Mouse (Mus musculus) brain, embryonic 14.5 days (tissue): Measurements from ENCODE around the gene Maco1. TPM values are rescaled to one million over a fixed set of nuclear protein-coding genes. Genes with fewer than 3 reads are reported as not detected.
"Not testable (repeated sequence)": the region's sequence is repeated elsewhere in the genome, so short reads cannot be mapped to it uniquely, and the experiment has no call there.

ENCODE experiments used
- DNase-seq: peaks from one replicate; pipeline ENCODE4 v3.0.0-alpha.2; 2011; ENCODE audit warnings: low read depth
- CTCF ChIP-seq: fragments of 200-500 bp; IDR thresholded peaks from 2 replicates; pipeline ENCODE4 v1.5.1; 2012; ENCODE audit warnings: inconsistent platforms, mild to moderate bottlenecking, moderate library complexity, borderline replicate concordance; ENCODE audit not compliant: insufficient read depth, insufficient read length; ENCODE audit errors: extremely low read depth
- POLR2A ChIP-seq: fragments of 200-500 bp; IDR thresholded peaks from 2 replicates; pipeline ENCODE4 v1.6.1; 2012; ENCODE audit warnings: mild to moderate bottlenecking, inconsistent platforms, borderline replicate concordance; ENCODE audit not compliant: poor library complexity, insufficient read depth, insufficient read length, severe bottlenecking; ENCODE audit errors: extremely low read depth
- polyA plus RNA-seq: library from polyadenylated mRNA; depleted of rRNA; stranded (reverse); fragments of >200 nt; gene quantifications from 2 replicates; pipeline ENCODE4 v1.2.3, GENCODE M21; 2012

Gene Maco1
- polyA plus RNA-seq, 1 experiment: 79.2 TPM

GRCm38 (mm10) chr4:134856501-134856900, 3.4 kb upstream of the Maco1 start:
- no peak for TF ChIP-seq CTCF
- no peak for TF ChIP-seq POLR2A
- no peak for DNase-seq

DNA sequence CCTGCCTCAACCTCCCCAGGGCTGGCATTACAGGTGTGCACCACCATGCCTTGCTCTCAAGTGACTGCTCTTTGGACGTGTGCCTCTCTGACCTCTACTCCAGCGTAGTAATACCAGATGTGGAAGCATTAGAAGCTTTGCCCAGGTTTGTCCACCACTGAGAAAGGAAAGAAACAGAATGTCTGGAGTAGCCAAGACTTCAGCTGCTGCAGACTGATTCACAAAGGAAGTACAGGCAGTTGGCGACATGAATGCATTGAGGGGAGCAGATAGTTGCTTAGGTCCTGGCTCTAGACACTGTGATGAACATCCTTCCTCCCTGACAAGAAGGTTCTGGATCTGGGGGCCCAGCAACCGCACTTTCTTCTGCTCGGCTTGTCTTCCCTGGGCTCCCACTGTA, 2.9 kb upstream of the Maco1 start:
- TF ChIP-seq POLR2A (no peak), CTCF (no peak)
- no peak for DNase-seq

DNA sequence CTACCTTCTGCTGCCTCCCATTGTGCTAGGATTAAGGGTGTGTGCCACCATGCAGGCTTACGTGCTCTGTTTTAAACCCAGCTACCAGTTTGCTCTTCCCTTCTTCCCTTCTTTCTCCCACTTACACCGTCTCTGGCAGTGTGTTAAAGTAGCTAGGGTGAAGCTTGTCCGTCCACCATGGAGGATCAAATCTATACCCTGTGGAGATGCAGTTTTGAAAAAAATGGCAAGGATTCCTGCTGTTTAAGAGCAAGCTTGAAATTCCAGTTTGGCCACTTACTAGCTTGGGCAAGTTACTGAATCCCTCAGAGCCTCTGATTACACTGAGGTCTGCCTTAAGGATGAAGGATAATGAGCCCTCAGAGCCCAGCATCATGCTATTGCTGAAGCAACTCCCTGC, 2.2 kb upstream of the Maco1 start:
- no peak for TF ChIP-seq CTCF
- TF ChIP-seq POLR2A: no peak
- DNase-seq: no peak

- DNase-seq: peak; percentile 97
- TF ChIP-seq CTCF: no peak
- peak; percentile 65 for TF ChIP-seq POLR2A
Observed at GRCm38 (mm10) chr4:134853637-134854485, 716 bp upstream of the Maco1 start.

GRCm38 (mm10) chr4:134852438-134853255, 498 bp downstream of the Maco1 start:
- no peak for TF ChIP-seq CTCF
- 0 out of 2 replicates have a peak, but pooled peaks have one; percentile 40 for TF ChIP-seq POLR2A
- DNase-seq: peak; percentile 48

GRCm38 (mm10) chr4:134851876-134852275, 1.3 kb downstream of the Maco1 start:
- peak; percentile 49 for DNase-seq

GRCm38 (mm10) chr4:134851236-134851635, 1.9 kb downstream of the Maco1 start:
- TF ChIP-seq CTCF (no peak), POLR2A (no peak)

More at GRCm38 (mm10) chr4:134851876-134852275, 1.3 kb downstream of the Maco1 start:
- TF ChIP-seq CTCF (no peak), POLR2A (no peak)

DNA sequence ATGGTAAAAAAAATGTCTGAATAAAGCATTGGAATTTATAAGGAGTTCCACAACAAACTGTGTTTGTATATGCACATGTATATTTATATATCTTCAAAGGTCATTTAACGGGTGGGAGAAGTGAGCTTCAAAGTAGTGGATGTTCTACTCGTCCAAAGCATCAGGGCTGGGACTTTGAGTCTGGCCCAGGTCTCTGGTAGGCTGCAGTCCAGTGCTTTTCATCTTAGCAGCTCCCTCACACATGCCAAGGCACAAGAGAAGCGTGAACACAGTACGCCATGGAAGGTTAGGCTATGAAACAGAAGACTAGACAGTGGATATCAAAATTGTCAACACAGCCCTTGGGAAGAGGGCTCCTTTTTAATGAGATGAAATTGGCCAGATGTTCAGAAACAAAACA, 2.6 kb downstream of the Maco1 start:
- DNase-seq: peak; percentile 4
- TF ChIP-seq POLR2A (no peak), CTCF (no peak)

More at GRCm38 (mm10) chr4:134851236-134851635, 1.9 kb downstream of the Maco1 start:
- DNase-seq: no peak

DNA sequence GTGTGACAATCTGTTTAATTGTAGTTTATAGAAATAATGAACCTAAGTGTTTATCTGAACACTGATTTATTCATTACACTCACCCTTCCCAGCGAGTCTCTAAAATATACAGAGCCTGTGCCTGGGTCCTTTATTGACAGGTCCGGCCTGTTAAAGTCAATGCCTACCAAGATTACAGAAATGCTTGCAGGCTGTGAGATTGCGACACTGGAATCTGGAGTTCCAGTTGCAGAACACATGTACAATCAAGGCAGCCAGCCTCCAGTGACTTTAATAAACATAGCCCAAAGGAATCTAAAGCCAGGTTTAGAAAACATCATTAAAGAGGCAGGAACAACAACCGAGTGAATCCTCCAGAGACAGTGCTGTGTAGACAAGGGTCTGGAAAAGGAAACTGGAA, 5.6 kb downstream of the Maco1 start:
- TF ChIP-seq CTCF (no peak), POLR2A (no peak)
- DNase-seq: no peak

DNA sequence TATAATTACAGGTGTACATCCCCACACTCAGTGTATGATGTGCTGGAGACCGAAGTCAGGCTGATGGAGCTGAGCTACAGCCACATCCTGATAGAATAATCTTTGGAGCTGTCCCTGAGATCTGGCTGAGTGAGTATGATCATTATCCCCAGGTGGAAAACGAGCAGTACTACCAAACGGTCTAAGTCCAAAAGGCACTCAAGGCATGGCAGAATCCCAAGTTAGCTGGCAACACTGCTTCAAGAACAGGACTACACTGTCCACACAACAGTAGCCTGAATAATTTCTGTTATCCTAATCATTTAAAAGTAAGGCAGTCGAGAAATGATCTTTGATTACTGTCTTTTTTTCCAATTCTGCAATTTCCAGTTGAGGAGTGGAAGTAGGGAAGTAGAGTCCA, 9.6 kb downstream of the Maco1 start:
- TF ChIP-seq POLR2A: no peak
- TF ChIP-seq CTCF: no peak

GRCm38 (mm10) chr4:134840231-134840630, 12.9 kb downstream of the Maco1 start:
- TF ChIP-seq CTCF (no peak), POLR2A (no peak)
- no peak for DNase-seq

More for the DNA sequence above, 9.6 kb downstream of the Maco1 start:
- no peak for DNase-seq

GRCm38 (mm10) chr4:134838706-134839105, 14.4 kb downstream of the Maco1 start:
- DNase-seq: not testable (repeated sequence)
